Mouse (Mus musculus): ENCODE measurements around the gene Uhmk1. TPM values are rescaled to one million over a fixed set of nuclear protein-coding genes. Genes with fewer than 3 reads are reported as not detected.

Gene Uhmk1
- total RNA-seq, 2 experiments from 2014 or later, result 21.2 to 22.2 TPM

Other genes starting within 250 kb of the Uhmk1 start
- gene Hsd17b7, start 246.2 kb downstream of the Uhmk1 start, total RNA-seq (2021), result 10 to 100 TPM; 24.5 to 29.4 TPM
- gene Ddr2, start 104.6 kb downstream of the Uhmk1 start, total RNA-seq (2021), result 10 to 100 TPM; 27.8 to 30.5 TPM
- 10 to 100 TPM; 47.0 to 48.0 TPM for gene Uap1, start 40.4 kb downstream of the Uhmk1 start, total RNA-seq (2021)
- gene Sh2d1b2, start 17.4 kb upstream of the Uhmk1 start, total RNA-seq (2021), result not detected
- under 1 TPM; 0.10 to 0.12 TPM for gene Sh2d1b1, start 61.9 kb upstream of the Uhmk1 start, total RNA-seq (2021)
- gene Gm7694, start 90.9 kb upstream of the Uhmk1 start, total RNA-seq (2021), result 1 to 10 TPM; 7.5 to 8.8 TPM
- gene Spata46, start 93.4 kb upstream of the Uhmk1 start, total RNA-seq (2021), result not detected

Measured in heart, postnatal 10 days (tissue).